Mouse (Mus musculus): ENCODE measurements around the gene Chst2. TPM values are rescaled to one million over a fixed set of nuclear protein-coding genes. Genes with fewer than 3 reads are reported as not detected.

Chst2 gene
- polyA plus RNA-seq, 1 experiment from 2014 or later, result 0.25 TPM

- ATAC-seq (ENCODE audit: low read depth), result no peak
- no peak overlapping the region for H3K4me3 ChIP-seq (ENCODE audit: low read depth, low read length)
- H3K36me3 ChIP-seq (ENCODE audit: control insufficient read depth, insufficient read depth), result no peaks in the 10 kb centered on the region
- no peak overlapping the region for H3K4me2 ChIP-seq (ENCODE audit: low read depth, low read length)
- H3K27me3 ChIP-seq (ENCODE audit: control insufficient read depth, insufficient read depth, low read depth, low read length), result no peaks in the 10 kb centered on the region
- H3K9ac ChIP-seq (ENCODE audit: low read depth, low read length), result no peak overlapping the region
- H3K27ac ChIP-seq (ENCODE audit: low read length), result no peak overlapping the region
- no peaks in the 10 kb centered on the region for H3K4me1 ChIP-seq (ENCODE audit: control insufficient read depth, low read depth, low read length)
- 28% methylated on average over 1 of the region's 1 CpGs for whole genome bisulfite sequencing (ENCODE audit: insufficient replicate concordance)
- H3K9me3 ChIP-seq (replicated peaks; ENCODE audit: control insufficient read depth, low read length), result no peaks in the 10 kb centered on the region
Measured at GRCm38 (mm10) chr9:95375966-95376365, 30.6 kb downstream of the Chst2 start.

GRCm38 (mm10) chr9:95375336-95375735 lies 31.2 kb downstream of the Chst2 start:
- ATAC-seq (ENCODE audit: low read depth), result no peak
- H3K4me2 ChIP-seq (ENCODE audit: low read depth, low read length), result no peak overlapping the region
- no peaks in the 10 kb centered on the region for H3K9me3 ChIP-seq (replicated peaks; ENCODE audit: control insufficient read depth, low read length)
- 59% methylated on average over 8 of the region's 8 CpGs for WGBS (ENCODE audit: insufficient replicate concordance)
- H3K4me3 ChIP-seq (ENCODE audit: low read depth, low read length), result no peak overlapping the region
- no peak overlapping the region for H3K27ac ChIP-seq (ENCODE audit: low read length)
- H3K9ac ChIP-seq (ENCODE audit: low read depth, low read length), result no peak overlapping the region
- H3K36me3 ChIP-seq (ENCODE audit: control insufficient read depth, insufficient read depth), result no peaks in the 10 kb centered on the region
- no peaks in the 10 kb centered on the region for H3K4me1 ChIP-seq (ENCODE audit: control insufficient read depth, low read depth, low read length)
- H3K27me3 ChIP-seq (ENCODE audit: control insufficient read depth, insufficient read depth, low read depth, low read length), result no peaks in the 10 kb centered on the region

GRCm38 (mm10) chr9:95373741-95374140 lies 32.8 kb downstream of the Chst2 start:
- H3K9me3 ChIP-seq (replicated peaks; ENCODE audit: control insufficient read depth, low read length), result no peaks in the 10 kb centered on the region
- H3K4me1 ChIP-seq (ENCODE audit: control insufficient read depth, low read depth, low read length), result no peaks in the 10 kb centered on the region
- H3K4me2 ChIP-seq (ENCODE audit: low read depth, low read length), result no peak overlapping the region
- ATAC-seq (ENCODE audit: low read depth), result no peak
- no peaks in the 10 kb centered on the region for H3K27me3 ChIP-seq (ENCODE audit: control insufficient read depth, insufficient read depth, low read depth, low read length)
- H3K27ac ChIP-seq (ENCODE audit: low read length), result no peak overlapping the region
- 61% methylated on average over 1 of the region's 1 CpGs for WGBS (ENCODE audit: insufficient replicate concordance)
- H3K9ac ChIP-seq (ENCODE audit: low read depth, low read length), result no peak overlapping the region
- H3K4me3 ChIP-seq (ENCODE audit: low read depth, low read length), result no peak overlapping the region
- no peaks in the 10 kb centered on the region for H3K36me3 ChIP-seq (ENCODE audit: control insufficient read depth, insufficient read depth)

GRCm38 (mm10) chr9:95365882-95366281 lies 40.6 kb downstream of the Chst2 start:
- no peaks in the 10 kb centered on the region for H3K27me3 ChIP-seq (ENCODE audit: control insufficient read depth, insufficient read depth, low read depth, low read length)
- WGBS (ENCODE audit: insufficient replicate concordance), result 66% methylated on average over 3 of the region's 3 CpGs
- no peaks in the 10 kb centered on the region for H3K36me3 ChIP-seq (ENCODE audit: control insufficient read depth, insufficient read depth)
- no peak for ATAC-seq (ENCODE audit: low read depth)
- H3K9ac ChIP-seq (ENCODE audit: low read depth, low read length), result no peak overlapping the region
- H3K9me3 ChIP-seq (replicated peaks; ENCODE audit: control insufficient read depth, low read length), result no peaks in the 10 kb centered on the region
- H3K27ac ChIP-seq (ENCODE audit: low read length), result no peak overlapping the region
- no peak overlapping the region for H3K4me3 ChIP-seq (ENCODE audit: low read depth, low read length)
- H3K4me2 ChIP-seq (ENCODE audit: low read depth, low read length), result no peak overlapping the region
- no peaks in the 10 kb centered on the region for H3K4me1 ChIP-seq (ENCODE audit: control insufficient read depth, low read depth, low read length)

- no peaks in the 10 kb centered on the region for H3K36me3 ChIP-seq (ENCODE audit: control insufficient read depth, insufficient read depth)
- no peak overlapping the region for H3K4me3 ChIP-seq (ENCODE audit: low read depth, low read length)
- H3K27me3 ChIP-seq (ENCODE audit: control insufficient read depth, insufficient read depth, low read depth, low read length), result no peaks in the 10 kb centered on the region
- H3K9me3 ChIP-seq (replicated peaks; ENCODE audit: control insufficient read depth, low read length), result no peaks in the 10 kb centered on the region
- no peak overlapping the region for H3K9ac ChIP-seq (ENCODE audit: low read depth, low read length)
- no peak for ATAC-seq (ENCODE audit: low read depth)
- no peak overlapping the region for H3K27ac ChIP-seq (ENCODE audit: low read length)
- 29% methylated on average over 5 of the region's 5 CpGs for WGBS (ENCODE audit: insufficient replicate concordance)
- no peaks in the 10 kb centered on the region for H3K4me1 ChIP-seq (ENCODE audit: control insufficient read depth, low read depth, low read length)
- H3K4me2 ChIP-seq (ENCODE audit: low read depth, low read length), result no peak overlapping the region
Measured at GRCm38 (mm10) chr9:95353829-95354391, 52.6 kb downstream of the Chst2 start.

- H3K36me3 ChIP-seq (ENCODE audit: control insufficient read depth, insufficient read depth), result no peaks in the 10 kb centered on the region
- H3K27me3 ChIP-seq (ENCODE audit: control insufficient read depth, insufficient read depth, low read depth, low read length), result no peaks in the 10 kb centered on the region
- WGBS (ENCODE audit: insufficient replicate concordance), result 57% methylated on average over 2 of the region's 2 CpGs
- no peak overlapping the region for H3K4me3 ChIP-seq (ENCODE audit: low read depth, low read length)
- no peak overlapping the region for H3K4me2 ChIP-seq (ENCODE audit: low read depth, low read length)
- H3K9ac ChIP-seq (ENCODE audit: low read depth, low read length), result no peak overlapping the region
- no peak for ATAC-seq (ENCODE audit: low read depth)
- no peak overlapping the region for H3K27ac ChIP-seq (ENCODE audit: low read length)
- no peaks in the 10 kb centered on the region for H3K4me1 ChIP-seq (ENCODE audit: control insufficient read depth, low read depth, low read length)
- H3K9me3 ChIP-seq (replicated peaks; ENCODE audit: control insufficient read depth, low read length), result no peaks in the 10 kb centered on the region
Measured at GRCm38 (mm10) chr9:95351968-95352367, 54.6 kb downstream of the Chst2 start.

- Histone ChIP-seq H3K36me3 (ENCODE audit: control insufficient read depth, insufficient read depth) (no peaks in the 10 kb centered on the region), H3K27me3 (ENCODE audit: control insufficient read depth, insufficient read depth, low read depth, low read length) (no peaks in the 10 kb centered on the region), H3K4me3 (ENCODE audit: low read depth, low read length) (no peak overlapping the region), H3K9ac (ENCODE audit: low read depth, low read length) (no peak overlapping the region), H3K4me1 (ENCODE audit: control insufficient read depth, low read depth, low read length) (no peaks in the 10 kb centered on the region), H3K4me2 (ENCODE audit: low read depth, low read length) (no peak overlapping the region), H3K9me3 (replicated peaks; ENCODE audit: control insufficient read depth, low read length) (no peaks in the 10 kb centered on the region), H3K27ac (ENCODE audit: low read length) (no peak overlapping the region)
- WGBS (ENCODE audit: insufficient replicate concordance), result 39% methylated on average over 4 of the region's 4 CpGs
- ATAC-seq (ENCODE audit: low read depth), result no peak
Measured at GRCm38 (mm10) chr9:95350550-95350949, 56.0 kb downstream of the Chst2 start.

Other genes starting within 250 kb of the Chst2 start
- gene U2surp, start 105.3 kb upstream of the Chst2 start, polyA plus RNA-seq (2015; fragmentation: Nextera tagmentation; extraction: Ambion mirVana), result 48.7 and 50.4 TPM in 2 replicates
- 5.8 and 6.7 TPM in 2 replicates for gene Paqr9, start 152.9 kb upstream of the Chst2 start, polyA plus RNA-seq (2015; fragmentation: Nextera tagmentation; extraction: Ambion mirVana)
- gene Pcolce2, start 230.9 kb upstream of the Chst2 start, polyA plus RNA-seq (2015; fragmentation: Nextera tagmentation; extraction: Ambion mirVana), result 5.1 and 7.0 TPM in 2 replicates

Data from liver, embryonic 16.5 days (tissue).